Mouse (Mus musculus): Measurements from ENCODE around the gene Qser1. TPM values are rescaled to one million over a fixed set of nuclear protein-coding genes. Genes with fewer than 3 reads are reported as not detected.
A peak's percentile ranks its signal among the peaks of the same experiment; 100 is the strongest.

Gene Qser1
- polyA plus RNA-seq, 1 experiment from 2014 or later, result 6.6 TPM

DNA sequence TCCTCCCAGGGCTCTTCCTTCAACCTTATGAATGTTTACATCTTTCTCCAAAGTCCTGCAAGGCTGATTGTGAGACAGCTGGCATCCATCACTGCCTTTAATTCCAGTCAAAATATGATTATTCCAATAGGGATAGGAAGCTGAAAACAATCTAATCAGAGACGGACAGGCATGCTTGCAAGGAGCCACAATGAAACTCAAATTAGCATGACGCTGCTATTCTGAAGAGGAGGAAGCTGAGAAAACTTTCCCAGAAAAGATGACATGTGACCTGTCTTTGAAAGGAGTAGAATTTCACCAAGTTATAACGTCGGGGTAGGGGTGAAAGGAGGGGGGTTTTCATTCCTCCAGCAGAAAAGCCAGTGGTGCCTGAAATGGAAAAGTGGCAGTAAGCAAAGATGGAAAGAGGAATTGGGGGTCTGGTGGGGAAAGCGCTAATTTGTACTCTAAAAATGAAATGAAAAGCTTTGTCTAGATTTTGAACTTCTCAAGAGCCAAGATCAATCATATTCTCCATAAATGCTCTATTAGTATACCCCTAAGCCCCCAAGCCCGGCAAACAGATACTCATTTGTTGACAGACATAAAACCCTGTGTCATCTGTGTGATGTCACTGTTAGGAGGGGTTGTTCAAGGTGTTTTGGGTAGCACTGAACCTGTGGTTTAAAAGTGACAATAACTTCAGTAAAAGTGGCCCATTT, 105.7 kb downstream of the Qser1 start:
- WGBS, result 40% methylated on average over 6 of the region's 6 CpGs
- 0 out of 2 replicates have a peak, but pooled peaks cover 2% of the 10 kb centered on the region for H3K36me3 ChIP-seq
- H3K9me3 ChIP-seq, result no peaks in the 10 kb centered on the region
- H3K4me1 ChIP-seq, result peaks cover 26% of the 10 kb centered on the region
- ATAC-seq (ENCODE audit: extremely low read depth, insufficient number of reproducible peaks, low FRiP score, low TSS enrichment), result no peak
- H3K27ac ChIP-seq (replicated peaks), result no peak overlapping the region
- H3K9ac ChIP-seq, result no peak overlapping the region
- H3K27me3 ChIP-seq (replicated peaks), result peaks cover 5% of the 10 kb centered on the region; the same call in 1 of the 2 replicates
- peak overlapping the region; percentile 83 for H3K4me3 ChIP-seq
- H3K4me2 ChIP-seq, result peak overlapping the region; percentile 83

DNA sequence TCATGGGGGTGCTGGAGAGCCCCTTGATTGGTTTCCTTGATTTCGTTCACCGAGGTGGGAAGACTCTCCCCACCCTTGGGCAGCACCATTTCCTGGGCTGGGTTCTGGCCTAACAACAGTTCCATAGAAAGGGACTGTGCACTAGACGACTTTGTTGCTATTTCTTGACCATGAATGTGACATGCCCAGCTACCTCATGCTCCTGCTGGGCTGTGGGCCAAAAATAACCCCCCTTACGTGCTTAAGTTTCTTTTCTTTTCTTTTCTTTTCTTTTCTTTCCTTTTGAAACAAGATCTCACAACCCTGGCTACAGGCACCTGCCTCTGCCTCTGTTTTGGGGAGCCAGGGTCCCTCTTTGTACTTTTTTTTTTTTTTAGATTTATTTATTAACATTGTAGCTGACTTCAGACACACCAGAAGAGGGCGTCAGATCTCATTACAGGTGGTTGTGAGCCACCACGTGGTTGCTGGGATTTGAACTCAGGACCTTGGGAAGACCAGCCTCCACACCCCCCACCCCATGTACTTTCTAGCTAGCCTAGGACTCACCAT, 106.7 kb downstream of the Qser1 start:
- Histone ChIP-seq H3K4me3 (no peak overlapping the region), H3K9me3 (no peaks in the 10 kb centered on the region), H3K9ac (no peak overlapping the region), H3K27me3 (replicated peaks) (peaks cover 5% of the 10 kb centered on the region; the same call in 1 of the 2 replicates), H3K4me2 (no peak overlapping the region), H3K4me1 (peaks cover 26% of the 10 kb centered on the region), H3K27ac (replicated peaks) (no peak overlapping the region), H3K36me3 (peaks cover 12% of the 10 kb centered on the region)
- ATAC-seq (ENCODE audit: extremely low read depth, insufficient number of reproducible peaks, low FRiP score, low TSS enrichment), result no peak
- WGBS, result 38% methylated on average over 6 of the region's 6 CpGs

Other genes starting within 250 kb of the Qser1 start
- 49.2 and 56.3 TPM in 2 replicates for gene Cstf3, start 226.2 kb downstream of the Qser1 start, polyA plus RNA-seq (2015; fragmentation: Nextera tagmentation; extraction: Ambion mirVana)
- gene Tcp11l1, start 104.6 kb downstream of the Qser1 start, polyA plus RNA-seq (2015; fragmentation: Nextera tagmentation; extraction: Ambion mirVana), result 25.6 and 32.2 TPM in 2 replicates
- not detected in 2 replicates for gene Pin1rt1, start 100.4 kb downstream of the Qser1 start, polyA plus RNA-seq (2015; fragmentation: Nextera tagmentation; extraction: Ambion mirVana)
- gene Depdc7, start 73.9 kb downstream of the Qser1 start, polyA plus RNA-seq (2015; fragmentation: Nextera tagmentation; extraction: Ambion mirVana), result 3.3 and 4.6 TPM in 2 replicates
- gene Prrg4, start 33.1 kb upstream of the Qser1 start, polyA plus RNA-seq (2015; fragmentation: Nextera tagmentation; extraction: Ambion mirVana), result 0.99 and 1.0 TPM in 2 replicates
- gene Ccdc73, start 51.0 kb upstream of the Qser1 start, polyA plus RNA-seq (2015; fragmentation: Nextera tagmentation; extraction: Ambion mirVana), result 7.6 and 8.2 TPM in 2 replicates
- gene Eif3m, start 200.3 kb upstream of the Qser1 start, polyA plus RNA-seq (2015; fragmentation: Nextera tagmentation; extraction: Ambion mirVana), result 196 and 215 TPM in 2 replicates

Data from heart, embryonic 13.5 days (tissue).